Mouse (Mus musculus) cerebellum, adult 18-20 months (tissue): ENCODE results near the gene Rad23a.

Source experiments
- DNase-seq, 2 experiments: peaks; one replicate each; pipeline ENCODE4 v3.0.0; 2021

The Rad23a gene

DNA sequence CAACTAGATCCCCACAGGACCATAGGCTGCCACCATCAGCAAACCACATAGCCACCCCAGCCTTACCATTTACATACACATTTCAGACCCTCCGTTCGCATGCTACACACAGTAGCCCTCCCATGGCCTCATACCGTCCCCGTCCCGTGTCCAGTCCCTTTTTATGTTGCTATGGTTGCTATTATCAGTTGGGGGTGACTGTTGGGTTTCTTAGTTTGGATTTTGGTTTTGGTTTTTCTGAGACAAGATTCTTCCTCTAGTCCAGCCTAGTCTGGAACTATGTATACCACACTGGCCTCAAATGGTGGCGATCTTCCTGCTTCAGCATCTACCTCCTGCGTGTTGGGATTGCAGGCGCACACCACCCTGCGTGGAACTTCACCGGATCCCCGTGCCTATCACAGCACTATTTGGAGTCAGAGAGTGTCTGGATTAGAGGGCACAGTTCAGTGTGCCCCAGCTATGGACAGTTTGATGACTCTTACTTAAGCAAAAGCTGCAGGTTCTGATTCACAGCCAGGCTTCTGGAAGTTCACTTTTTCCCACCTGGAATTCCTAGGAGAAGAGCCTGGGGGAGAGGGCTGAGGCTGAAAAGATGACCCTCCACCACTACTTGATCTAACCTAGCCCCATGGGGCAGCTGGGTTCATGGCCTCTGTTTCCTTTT is 53.5 kb downstream of the Rad23a start:
- peak; percentile 17 to 49 for DNase-seq

DNA sequence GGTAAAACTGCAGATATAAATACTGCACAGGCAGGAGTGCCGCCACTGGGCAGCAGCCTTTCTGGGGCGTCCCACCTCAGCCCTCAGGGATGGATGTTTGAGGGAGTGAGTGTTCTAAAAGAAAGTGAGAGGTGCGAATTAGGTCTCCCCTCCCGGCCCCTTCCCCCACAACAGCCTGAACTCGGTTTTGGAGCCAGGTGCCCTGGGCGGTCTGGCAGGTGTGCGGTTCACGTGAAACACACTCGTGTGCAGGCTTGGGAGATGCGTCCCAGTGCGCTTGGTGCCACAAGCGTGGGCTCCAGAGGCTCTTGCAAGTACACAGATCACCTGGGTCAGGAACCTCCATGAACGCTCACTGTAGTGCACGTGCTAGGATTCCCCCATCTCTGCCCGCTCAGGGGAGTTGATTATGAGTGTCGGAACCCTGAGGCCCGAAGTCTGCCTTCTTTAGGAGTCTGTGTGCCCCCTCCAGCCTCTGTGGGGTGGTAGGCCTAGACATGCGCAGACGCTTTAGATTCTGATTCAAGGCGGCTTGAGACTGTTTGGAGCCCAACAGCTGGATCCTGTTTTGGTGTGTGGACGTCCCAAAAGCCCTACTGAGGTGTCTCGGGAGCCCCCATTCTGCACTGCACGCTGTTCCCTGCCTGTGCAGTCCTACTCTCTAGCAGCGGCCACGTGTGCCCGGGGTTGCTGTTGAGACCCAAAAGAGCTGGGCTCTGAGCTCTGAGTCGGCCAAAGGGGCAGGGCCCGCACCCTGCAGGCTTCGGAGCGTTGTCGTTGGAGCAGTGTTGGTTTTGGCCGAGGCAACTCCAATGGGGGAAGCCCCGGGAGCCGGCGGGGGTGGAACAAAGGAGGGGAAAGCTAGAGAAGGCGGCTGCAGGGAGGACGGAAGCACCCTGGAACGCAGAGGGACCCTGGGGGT is 54.4 kb downstream of the Rad23a start:
- peak; percentile 55 to 62 for DNase-seq

DNA sequence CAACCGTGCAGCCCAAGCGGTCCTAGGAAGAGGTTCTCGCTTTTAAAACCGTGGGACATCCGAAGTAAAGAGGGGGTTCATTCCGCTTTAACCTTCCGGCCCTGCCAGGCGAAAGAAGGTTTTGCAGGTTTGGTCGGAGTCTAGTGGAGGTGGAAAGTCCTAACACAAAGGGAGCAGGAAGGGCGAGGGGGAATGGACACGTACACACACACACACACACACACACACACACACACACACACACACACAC is 55.0 kb downstream of the Rad23a start:
- no peak for DNase-seq

DNA sequence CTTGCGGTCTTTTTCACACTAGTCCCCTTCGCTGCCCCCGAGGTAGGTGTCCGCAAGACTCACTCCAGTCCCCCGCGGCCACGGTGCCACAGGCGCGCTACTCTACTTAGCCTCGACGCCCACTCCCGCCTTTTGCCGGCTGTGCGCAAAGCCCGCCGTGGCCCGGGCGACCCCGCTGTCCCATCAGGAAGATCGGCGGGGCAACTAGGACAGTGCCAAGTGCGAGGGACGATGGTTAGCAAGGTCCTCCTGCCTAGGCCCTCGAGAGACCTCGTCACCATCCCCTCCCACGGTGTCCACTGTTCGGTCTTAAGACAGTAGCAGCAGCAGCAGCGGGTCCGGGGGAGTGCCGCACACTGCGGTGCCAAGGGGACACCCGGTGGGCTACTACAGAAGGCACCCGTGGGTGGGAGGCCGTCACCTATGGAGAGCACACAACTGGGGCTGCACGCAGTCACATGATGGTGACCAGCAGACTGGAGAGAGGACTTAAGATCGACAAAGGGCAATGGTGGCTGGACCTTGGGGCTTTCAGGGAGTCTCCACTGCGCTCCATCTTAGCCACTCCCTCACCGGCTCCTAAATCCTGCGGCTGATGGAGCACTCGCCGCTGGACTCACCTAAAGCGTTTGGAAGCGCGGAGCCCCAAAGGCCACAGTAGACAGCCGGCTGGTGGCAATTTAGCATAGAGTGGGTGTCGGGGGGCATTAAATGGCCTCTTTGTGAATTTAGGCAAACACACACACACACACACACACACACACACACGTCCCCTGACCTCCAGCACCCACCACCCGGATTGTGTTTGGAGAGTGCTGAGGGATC is 55.6 kb downstream of the Rad23a start:
- DNase-seq = peak; percentile 51 to 70
